8 mouse cellular contexts compared by ENCODE assay signal in genomic region chr10:117717583-117717982, GRCm38 (mm10). TPM values are rescaled to one million over a fixed set of nuclear protein-coding genes. Genes with fewer than 3 reads are reported as not detected.
DNase-seq lines count a peak whose midpoint lies in the region; ATAC-seq and TF ChIP-seq lines count a peak whose summit lies in the region.

No protein-coding gene starts in this region.

- H3K4me2 ChIP-seq in heart, embryonic 15.5 days = peak overlapping the region; percentile 12
- H3K4me2 ChIP-seq in stomach, embryonic 15.5 days = no peak overlapping the region
- H3K4me2 ChIP-seq in forebrain, postnatal 0 days (ENCODE audit: low read depth) = no peak overlapping the region

- H3K9me3 ChIP-seq in heart, embryonic 15.5 days (replicated peaks) = no peaks in the 10 kb centered on the region
- no peaks in the 10 kb centered on the region for H3K9me3 ChIP-seq in stomach, embryonic 15.5 days
- no peaks in the 10 kb centered on the region for H3K9me3 ChIP-seq in forebrain, postnatal 0 days (ENCODE audit: low read length)

- TF ChIP-seq CTCF in forebrain, postnatal 0 days (IDR thresholded peaks at IDR 0.05; ENCODE audit: low read depth) = no peak

- H3K27me3 ChIP-seq in heart, embryonic 15.5 days = no peaks in the 10 kb centered on the region
- H3K27me3 ChIP-seq in stomach, embryonic 15.5 days (replicated peaks) = no peaks in the 10 kb centered on the region
- no peaks in the 10 kb centered on the region for H3K27me3 ChIP-seq in forebrain, postnatal 0 days (ENCODE audit: insufficient read depth, low read length)

- 0 out of 2 replicates have a peak, but pooled peaks cover 2% of the 10 kb centered on the region for H3K4me1 ChIP-seq in brown adipose tissue, adult 24 weeks (ENCODE audit: control insufficient read depth, insufficient read depth, insufficient read length, low read length)
- peaks cover 13% of the 10 kb centered on the region for H3K4me1 ChIP-seq in heart, embryonic 15.5 days (replicated peaks)
- 0 out of 2 replicates have a peak, but pooled peaks cover 4% of the 10 kb centered on the region for H3K4me1 ChIP-seq in stomach, embryonic 15.5 days
- no peaks in the 10 kb centered on the region for H3K4me1 ChIP-seq in forebrain, postnatal 0 days (ENCODE audit: insufficient read depth)

- H3K4me3 ChIP-seq in brown adipose tissue, adult 24 weeks (ENCODE audit: insufficient read depth, low read depth, low read length) = no peak overlapping the region
- H3K4me3 ChIP-seq in heart, embryonic 15.5 days = no peak overlapping the region
- no peak overlapping the region for H3K4me3 ChIP-seq in stomach, embryonic 15.5 days (replicated peaks)
- H3K4me3 ChIP-seq in forebrain, postnatal 0 days (ENCODE audit: low read depth, low read length) = no peak overlapping the region

- WGBS in heart, embryonic 15.5 days = 2% methylated on average over 4 of the region's 4 CpGs
- WGBS in stomach, embryonic 15.5 days = 9% methylated on average over 4 of the region's 4 CpGs
- WGBS in forebrain, postnatal 0 days = 15% methylated on average over 4 of the region's 4 CpGs

- no peak overlapping the region for H3K9ac ChIP-seq in heart, embryonic 15.5 days
- H3K9ac ChIP-seq in stomach, embryonic 15.5 days = no peak overlapping the region
- H3K9ac ChIP-seq in forebrain, postnatal 0 days = no peak overlapping the region

- H3K27ac ChIP-seq in brown adipose tissue, adult 24 weeks (replicated peaks; ENCODE audit: low read depth, low read length) = peak overlapping the region; percentile 79
- peak overlapping the region; percentile 53 for H3K27ac ChIP-seq in heart, embryonic 15.5 days
- H3K27ac ChIP-seq in stomach, embryonic 15.5 days = no peak overlapping the region
- H3K27ac ChIP-seq in forebrain, postnatal 0 days (ENCODE audit: low read depth, low read length) = no peak overlapping the region

- 0 out of 2 replicates have a peak, but pooled peaks have one; percentile 50 for ATAC-seq in heart, embryonic 15.5 days (replicated peaks; ENCODE audit: insufficient number of reproducible peaks, insufficient read depth, low FRiP score, low read depth)
- ATAC-seq in stomach, embryonic 15.5 days (ENCODE audit: insufficient read depth, low FRiP score, low read depth) = peak; percentile 54
- ATAC-seq in forebrain, postnatal 0 days = no peak

- DNase-seq in adrenal gland, adult (ENCODE audit: inconsistent age in 2 of 2, low spot score in 1 of 2) = peak; percentile 85 to 93
- DNase-seq in adrenal gland, postnatal 4 days (ENCODE audit: low spot score in 2 of 2) = no peak
- DNase-seq in liver = peak; percentile 57
- DNase-seq in forebrain, postnatal 0 days = no peak
- no peak for DNase-seq in cerebellum, adult 11-12 months

- H3K36me3 ChIP-seq in heart, embryonic 15.5 days = no peaks in the 10 kb centered on the region
- no peaks in the 10 kb centered on the region for H3K36me3 ChIP-seq in stomach, embryonic 15.5 days
- no peaks in the 10 kb centered on the region for H3K36me3 ChIP-seq in forebrain, postnatal 0 days (ENCODE audit: insufficient read depth)

RNA-seq across cellular contexts. Expression of gene Mdm2, which starts 7.0 kb away (rescaled TPM):
- total RNA-seq in adrenal gland, postnatal 4 days (2021) = 10 to 100 TPM; 63.3 to 67.4 TPM
- polyA plus RNA-seq in brown adipose tissue, adult 24 weeks (2012; ENCODE audit: insufficient read depth, insufficient read length, missing spikeins) = 17.0 and 24.8 TPM in 2 replicates
- 39.0 and 46.7 TPM in 2 replicates for polyA plus RNA-seq in heart, embryonic 15.5 days (2015; fragmentation: Nextera tagmentation; extraction: Ambion mirVana)
- polyA plus RNA-seq in stomach, embryonic 15.5 days (2015; fragmentation: Nextera tagmentation; extraction: Ambion mirVana) = 38.2 and 44.1 TPM in 2 replicates
- total RNA-seq in forebrain, postnatal 0 days (2014; rRNA removed) = 51.3 and 77.3 TPM in 2 replicates
- polyA plus RNA-seq in forebrain, postnatal 0 days (2015; fragmentation: Nextera tagmentation; extraction: Ambion mirVana) = 16.6 and 30.2 TPM in 2 replicates

RNA-seq across cellular contexts. Expression of gene Slc35e3, which starts 28.6 kb away (rescaled TPM):
- total RNA-seq in adrenal gland, postnatal 4 days (2021) = 10 to 100 TPM; 15.2 TPM
- polyA plus RNA-seq in brown adipose tissue, adult 24 weeks (2012; ENCODE audit: insufficient read depth, insufficient read length, missing spikeins) = 5.0 and 11.8 TPM in 2 replicates
- 7.1 and 8.9 TPM in 2 replicates for polyA plus RNA-seq in heart, embryonic 15.5 days (2015; fragmentation: Nextera tagmentation; extraction: Ambion mirVana)
- 14.5 and 16.5 TPM in 2 replicates for polyA plus RNA-seq in stomach, embryonic 15.5 days (2015; fragmentation: Nextera tagmentation; extraction: Ambion mirVana)
- 22.1 and 28.3 TPM in 2 replicates for total RNA-seq in forebrain, postnatal 0 days (2014; rRNA removed)
- polyA plus RNA-seq in forebrain, postnatal 0 days (2015; fragmentation: Nextera tagmentation; extraction: Ambion mirVana) = 17.0 and 22.9 TPM in 2 replicates

Comparison
In these comparisons a context has a peak if more than half of its experiments do, and no peak if none do; other contexts are left out.
1. DNase-seq: peak in adrenal gland, adult (2 of 2) and liver (single experiment); none in adrenal gland, postnatal 4 days (0 of 2), forebrain, postnatal 0 days (single experiment) and cerebellum, adult 11-12 months (single experiment).
2. H3K27ac ChIP-seq: peak in brown adipose tissue, adult 24 weeks (single experiment) and heart, embryonic 15.5 days (single experiment); none in stomach, embryonic 15.5 days (single experiment) and forebrain, postnatal 0 days (single experiment).